Comparison of ENCODE assay signal across 19 mouse cellular contexts in genomic region chr1:178958641-178959040, GRCm38 (mm10).
"Had no signal": no experiment of that assay in that cellular context is flagged by ENCODE, and none has a peak within 500 bp of the region (broad histone marks: within the 10 kb centered on the region; RNA-seq: fewer than 3 reads in every experiment).

No protein-coding gene starts in this region.

- H3K27me3 ChIP-seq: midbrain, embryonic 12.5 days; neural tube, embryonic 15.5 days had no signal

- DNase-seq: lung, adult 18-20 months; lung, embryonic 14.5 days; lung, postnatal 10 days; lung, postnatal 4 days; midbrain, embryonic 14.5 days; retina, postnatal 1 day; right cerebral cortex, adult 18-20 months; right cerebral cortex, postnatal 25 days; right cerebral cortex, postnatal 4 days; spleen, adult 18-20 months; thymus, adult 18-20 months; thymus, postnatal 14 days; thymus, postnatal 36 days had no signal

- H3K27ac ChIP-seq: midbrain, embryonic 10.5 days; neural tube, embryonic 13.5 days; neural tube, embryonic 15.5 days had no signal

- ATAC-seq: midbrain, embryonic 16.5 days had no signal

- H3K9ac ChIP-seq: lung, embryonic 14.5 days; midbrain, embryonic 12.5 days; neural tube, embryonic 13.5 days; neural tube, embryonic 15.5 days had no signal

- H3K36me3 ChIP-seq: midbrain, embryonic 10.5 days; midbrain, embryonic 12.5 days; neural tube, embryonic 13.5 days; neural tube, embryonic 15.5 days had no signal

- H3K4me3 ChIP-seq: midbrain, embryonic 10.5 days; midbrain, embryonic 12.5 days; myocyte; neural tube, embryonic 13.5 days; neural tube, embryonic 15.5 days had no signal

- H3K9me3 ChIP-seq: midbrain, embryonic 10.5 days; midbrain, embryonic 12.5 days; neural tube, embryonic 13.5 days; neural tube, embryonic 15.5 days had no signal

- H3K4me2 ChIP-seq: lung, embryonic 14.5 days; midbrain, embryonic 12.5 days; neural tube, embryonic 13.5 days; neural tube, embryonic 15.5 days had no signal
